Mouse (Mus musculus): ENCODE results near the gene Entpd1. TPM values are rescaled to one million over a fixed set of nuclear protein-coding genes. Genes with fewer than 3 reads are reported as not detected.

Gene Entpd1
- polyA plus RNA-seq, 1 experiment from 2014 or later = 17.6 TPM

DNA sequence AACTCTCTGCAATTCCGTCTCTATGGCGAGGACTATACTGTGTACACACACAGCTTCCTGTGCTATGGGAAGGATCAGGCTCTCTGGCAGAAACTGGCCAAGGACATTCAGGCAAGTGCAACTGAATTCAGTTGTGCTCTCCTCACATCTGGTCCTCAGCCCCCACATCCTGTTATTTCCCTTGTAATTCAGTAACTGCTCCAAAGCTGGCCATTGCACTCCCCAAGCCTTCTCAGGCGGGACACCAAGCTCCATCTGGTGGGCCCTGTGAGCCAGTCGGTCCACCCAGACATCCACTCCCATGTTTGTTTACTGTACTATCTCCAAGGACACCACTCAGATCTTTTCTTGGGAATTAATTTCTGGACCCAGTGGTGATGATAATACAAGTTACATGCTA lies 114.0 kb downstream of the Entpd1 start:
- peak; percentile 25; the same call in 1 of the 2 replicates for ATAC-seq (ENCODE audit: insufficient number of reproducible peaks, low FRiP score, low TSS enrichment, low read depth)
- H3K4me3 ChIP-seq (replicated peaks) = no peak overlapping the region
- no peaks in the 10 kb centered on the region for H3K36me3 ChIP-seq
- H3K9me3 ChIP-seq (replicated peaks) = no peaks in the 10 kb centered on the region
- H3K27me3 ChIP-seq = no peaks in the 10 kb centered on the region
- peaks cover 12% of the 10 kb centered on the region for H3K4me1 ChIP-seq
- peak overlapping the region; percentile 63; the same call in 1 of the 2 replicates for H3K27ac ChIP-seq (replicated peaks)
- H3K4me2 ChIP-seq (replicated peaks) = no peak overlapping the region
- WGBS = 46% methylated on average over 4 of the region's 4 CpGs
- H3K9ac ChIP-seq = no peak overlapping the region

DNA sequence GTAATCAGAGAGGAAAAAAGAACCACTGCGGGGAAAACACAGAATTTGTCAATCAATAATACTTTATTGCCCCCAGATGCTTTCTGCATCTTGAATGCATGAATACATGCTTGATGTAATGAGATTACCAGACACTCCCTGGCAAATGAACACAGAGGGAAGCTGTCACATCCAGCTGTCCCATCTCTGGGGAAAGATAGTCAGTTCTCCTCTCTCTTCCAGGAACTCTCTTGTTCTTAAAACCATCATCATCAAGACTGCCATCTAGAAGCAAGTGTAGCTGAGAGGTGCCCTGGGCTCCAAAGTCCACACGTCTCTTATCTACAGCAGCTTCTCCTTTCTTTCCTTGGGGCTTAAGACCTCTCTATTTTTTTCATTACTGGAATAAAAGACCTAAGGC lies 114.4 kb downstream of the Entpd1 start:
- Histone ChIP-seq H3K4me1 (peaks cover 12% of the 10 kb centered on the region), H3K9ac (no peak overlapping the region), H3K36me3 (no peaks in the 10 kb centered on the region), H3K27me3 (no peaks in the 10 kb centered on the region), H3K9me3 (replicated peaks) (no peaks in the 10 kb centered on the region), H3K4me2 (replicated peaks) (no peak overlapping the region), H3K4me3 (replicated peaks) (no peak overlapping the region), H3K27ac (replicated peaks) (peak overlapping the region; percentile 4; the same call in 1 of the 2 replicates)
- ATAC-seq (ENCODE audit: insufficient number of reproducible peaks, low FRiP score, low TSS enrichment, low read depth) = no peak
- WGBS = 38% methylated on average over 2 of the region's 2 CpGs

DNA sequence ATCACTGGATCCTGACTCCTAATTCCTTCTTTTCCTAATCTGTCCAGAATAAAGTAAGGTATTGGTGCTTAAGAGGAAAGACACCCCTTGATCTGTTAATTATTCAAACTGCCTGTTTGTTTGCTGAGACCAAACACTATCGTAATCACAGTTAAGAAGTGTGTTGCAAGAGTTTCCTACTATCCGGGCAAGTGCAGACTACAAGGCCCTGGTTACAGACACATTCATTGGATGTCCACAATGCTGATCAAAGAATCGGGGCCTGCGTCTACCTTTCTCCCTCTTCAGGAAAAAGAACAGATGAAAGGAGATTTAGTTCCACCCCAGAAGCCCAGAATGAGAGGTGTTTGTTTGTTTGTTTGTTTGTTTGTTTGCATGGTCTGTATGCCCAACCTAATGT lies 116.0 kb downstream of the Entpd1 start:
- no peak overlapping the region for H3K9ac ChIP-seq
- WGBS = 77% methylated on average over 4 of the region's 4 CpGs
- peaks cover 12% of the 10 kb centered on the region for H3K4me1 ChIP-seq
- H3K9me3 ChIP-seq (replicated peaks) = no peaks in the 10 kb centered on the region
- no peak overlapping the region for H3K4me2 ChIP-seq (replicated peaks)
- no peaks in the 10 kb centered on the region for H3K36me3 ChIP-seq
- H3K27ac ChIP-seq (replicated peaks) = peak overlapping the region; percentile 56
- H3K27me3 ChIP-seq = no peaks in the 10 kb centered on the region
- ATAC-seq (ENCODE audit: insufficient number of reproducible peaks, low FRiP score, low TSS enrichment, low read depth) = no peak
- H3K4me3 ChIP-seq (replicated peaks) = no peak overlapping the region

DNA sequence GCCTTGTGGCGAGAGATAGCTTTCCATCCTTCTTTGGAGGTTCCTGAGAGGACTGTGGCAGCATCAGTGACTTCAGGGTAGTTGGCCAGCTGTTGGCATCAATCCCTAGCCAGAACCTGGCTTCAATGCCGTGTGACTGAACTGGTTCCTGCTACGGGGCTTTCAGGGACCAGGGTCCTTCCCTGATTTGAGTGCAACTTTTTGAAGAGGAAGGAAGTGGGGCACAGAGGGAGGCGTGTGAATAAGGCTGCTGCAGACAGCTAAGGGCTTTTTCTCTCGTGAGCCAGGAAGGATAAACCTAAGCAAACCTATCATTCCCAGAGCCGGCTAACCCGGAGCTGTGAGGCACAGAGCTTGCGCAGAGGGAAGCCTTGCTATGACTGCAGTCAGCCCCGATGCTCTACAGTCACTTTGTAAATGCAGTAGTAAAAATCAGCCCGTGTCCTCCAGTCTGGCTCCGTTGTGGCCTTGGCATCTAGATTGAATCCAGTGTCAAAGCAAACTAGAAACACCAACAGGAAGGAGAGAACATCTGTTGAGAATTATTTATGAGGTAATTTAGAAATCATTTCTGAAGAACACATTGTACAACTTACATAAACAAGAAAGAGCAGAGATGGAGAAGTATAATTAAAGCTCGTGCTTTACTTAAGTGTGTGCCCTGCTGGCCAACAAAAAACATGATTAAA lies 116.7 kb downstream of the Entpd1 start:
- H3K9me3 ChIP-seq (replicated peaks) = no peaks in the 10 kb centered on the region
- H3K27me3 ChIP-seq = no peaks in the 10 kb centered on the region
- no peak overlapping the region for H3K4me3 ChIP-seq (replicated peaks)
- WGBS = 34% methylated on average over 12 of the region's 12 CpGs
- H3K36me3 ChIP-seq = no peaks in the 10 kb centered on the region
- peaks cover 12% of the 10 kb centered on the region for H3K4me1 ChIP-seq
- ATAC-seq (ENCODE audit: insufficient number of reproducible peaks, low FRiP score, low TSS enrichment, low read depth) = no peak
- H3K9ac ChIP-seq = no peak overlapping the region
- no peak overlapping the region for H3K4me2 ChIP-seq (replicated peaks)
- peak overlapping the region; percentile 56 for H3K27ac ChIP-seq (replicated peaks)

- Histone ChIP-seq H3K27ac (replicated peaks) (no peak overlapping the region), H3K4me3 (replicated peaks) (no peak overlapping the region), H3K4me1 (peaks cover 12% of the 10 kb centered on the region), H3K9me3 (replicated peaks) (no peaks in the 10 kb centered on the region), H3K36me3 (no peaks in the 10 kb centered on the region), H3K4me2 (replicated peaks) (no peak overlapping the region), H3K27me3 (no peaks in the 10 kb centered on the region), H3K9ac (no peak overlapping the region)
- ATAC-seq (ENCODE audit: insufficient number of reproducible peaks, low FRiP score, low TSS enrichment, low read depth) = no peak
- WGBS = 55% methylated on average over 10 of the region's 10 CpGs
Measured at GRCm38 (mm10) chr19:40733409-40733808, 121.2 kb downstream of the Entpd1 start.

GRCm38 (mm10) chr19:40733849-40734248 lies 121.7 kb downstream of the Entpd1 start:
- WGBS = 60% methylated on average over 4 of the region's 4 CpGs

GRCm38 (mm10) chr19:40736680-40737512 lies 124.7 kb downstream of the Entpd1 start:
- peak overlapping the region; percentile 40 for H3K4me2 ChIP-seq (replicated peaks)
- peak; percentile 76; the same call in 1 of the 2 replicates for ATAC-seq (ENCODE audit: insufficient number of reproducible peaks, low FRiP score, low TSS enrichment, low read depth)
- WGBS = 26% methylated on average over 17 of the region's 17 CpGs
- H3K27ac ChIP-seq (replicated peaks) = no peak overlapping the region
- H3K9ac ChIP-seq = no peak overlapping the region
- H3K9me3 ChIP-seq (replicated peaks) = no peaks in the 10 kb centered on the region
- H3K4me3 ChIP-seq (replicated peaks) = peak overlapping the region; percentile 25
- no peaks in the 10 kb centered on the region for H3K27me3 ChIP-seq
- H3K4me1 ChIP-seq = peaks cover 6% of the 10 kb centered on the region; the same call in 1 of the 2 replicates
- H3K36me3 ChIP-seq = no peaks in the 10 kb centered on the region

More at GRCm38 (mm10) chr19:40733849-40734248, 121.7 kb downstream of the Entpd1 start:
- Histone ChIP-seq H3K4me3 (replicated peaks) (no peak overlapping the region), H3K9ac (no peak overlapping the region), H3K36me3 (no peaks in the 10 kb centered on the region), H3K4me2 (replicated peaks) (no peak overlapping the region), H3K9me3 (replicated peaks) (no peaks in the 10 kb centered on the region), H3K27ac (replicated peaks) (no peak overlapping the region), H3K27me3 (no peaks in the 10 kb centered on the region), H3K4me1 (peaks cover 8% of the 10 kb centered on the region)
- no peak for ATAC-seq (ENCODE audit: insufficient number of reproducible peaks, low FRiP score, low TSS enrichment, low read depth)

- no peaks in the 10 kb centered on the region for H3K27me3 ChIP-seq
- H3K4me2 ChIP-seq (replicated peaks) = peak overlapping the region; percentile 40; the same call in 1 of the 2 replicates
- no peaks in the 10 kb centered on the region for H3K9me3 ChIP-seq (replicated peaks)
- peaks cover 6% of the 10 kb centered on the region; the same call in 1 of the 2 replicates for H3K4me1 ChIP-seq
- ATAC-seq (ENCODE audit: insufficient number of reproducible peaks, low FRiP score, low TSS enrichment, low read depth) = no peak
- H3K36me3 ChIP-seq = no peaks in the 10 kb centered on the region
- no peak overlapping the region for H3K27ac ChIP-seq (replicated peaks)
- 83% methylated on average over 5 of the region's 5 CpGs for WGBS
- H3K9ac ChIP-seq = no peak overlapping the region
- peak overlapping the region; percentile 25; the same call in 1 of the 2 replicates for H3K4me3 ChIP-seq (replicated peaks)
Measured at GRCm38 (mm10) chr19:40737613-40738012, 125.4 kb downstream of the Entpd1 start.

DNA sequence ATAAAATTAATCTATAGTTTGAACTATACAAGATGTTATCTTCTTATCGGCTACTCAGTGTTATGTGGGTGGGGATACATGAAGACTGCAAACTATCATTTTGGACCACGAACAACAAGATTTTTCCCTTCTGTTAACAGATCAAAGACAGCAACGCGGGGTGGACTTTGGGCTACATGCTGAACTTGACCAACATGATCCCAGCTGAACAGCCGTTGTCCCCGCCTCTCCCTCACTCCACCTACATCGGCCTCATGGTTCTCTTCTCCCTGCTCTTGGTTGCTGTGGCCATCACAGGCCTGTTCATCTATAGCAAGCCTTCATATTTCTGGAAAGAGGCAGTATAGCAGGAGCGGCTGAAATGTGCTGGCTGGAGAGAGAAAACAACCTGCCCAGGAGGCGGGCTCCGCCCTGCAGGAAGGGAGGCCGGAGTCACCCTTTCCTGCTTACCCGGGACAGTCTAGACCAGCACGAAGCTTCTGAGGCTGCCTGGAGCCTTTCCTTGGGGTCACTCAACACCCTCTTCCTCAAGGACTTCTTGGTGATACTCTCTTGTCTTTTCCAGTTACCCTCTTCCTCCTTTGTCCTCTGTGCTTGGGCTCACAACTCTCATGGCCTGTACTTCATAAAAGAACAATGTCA lies 126.6 kb downstream of the Entpd1 start:
- no peak overlapping the region for H3K4me3 ChIP-seq (replicated peaks)

DNA sequence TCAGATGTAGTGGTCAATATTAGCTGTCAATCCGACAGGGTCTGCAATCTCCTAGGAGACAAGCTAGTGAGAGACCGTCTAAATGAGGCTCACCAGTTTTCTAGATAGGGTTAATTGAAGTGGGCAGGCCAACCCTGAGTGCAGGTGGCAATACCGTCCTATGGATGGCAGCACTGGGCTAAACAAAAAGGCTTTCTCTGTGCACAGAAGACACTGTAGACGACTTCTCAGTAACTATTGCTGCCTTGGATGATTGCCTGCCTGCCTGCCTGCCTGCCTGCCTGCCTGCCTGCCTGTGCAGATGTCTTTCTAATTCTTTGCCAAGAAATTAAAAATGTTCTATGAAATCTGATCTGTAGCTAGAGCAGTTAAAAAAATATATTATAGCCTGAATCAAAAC lies 134.4 kb downstream of the Entpd1 start:
- 52% methylated on average over 4 of the region's 4 CpGs for WGBS
- Histone ChIP-seq H3K4me1 (no peaks in the 10 kb centered on the region), H3K4me3 (replicated peaks) (no peak overlapping the region), H3K27ac (replicated peaks) (no peak overlapping the region), H3K9ac (no peak overlapping the region), H3K27me3 (no peaks in the 10 kb centered on the region), H3K36me3 (no peaks in the 10 kb centered on the region), H3K4me2 (replicated peaks) (no peak overlapping the region), H3K9me3 (replicated peaks) (no peaks in the 10 kb centered on the region)
- ATAC-seq (ENCODE audit: insufficient number of reproducible peaks, low FRiP score, low TSS enrichment, low read depth) = no peak

More for the DNA sequence above, 126.6 kb downstream of the Entpd1 start:
- no peaks in the 10 kb centered on the region for H3K27me3 ChIP-seq
- no peak overlapping the region for H3K27ac ChIP-seq (replicated peaks)
- WGBS = 82% methylated on average over 13 of the region's 13 CpGs
- no peak overlapping the region for H3K4me2 ChIP-seq (replicated peaks)
- no peaks in the 10 kb centered on the region for H3K36me3 ChIP-seq
- H3K4me1 ChIP-seq = peaks cover 6% of the 10 kb centered on the region; the same call in 1 of the 2 replicates
- no peak overlapping the region for H3K9ac ChIP-seq
- no peak for ATAC-seq (ENCODE audit: insufficient number of reproducible peaks, low FRiP score, low TSS enrichment, low read depth)
- H3K9me3 ChIP-seq (replicated peaks) = no peaks in the 10 kb centered on the region

DNA sequence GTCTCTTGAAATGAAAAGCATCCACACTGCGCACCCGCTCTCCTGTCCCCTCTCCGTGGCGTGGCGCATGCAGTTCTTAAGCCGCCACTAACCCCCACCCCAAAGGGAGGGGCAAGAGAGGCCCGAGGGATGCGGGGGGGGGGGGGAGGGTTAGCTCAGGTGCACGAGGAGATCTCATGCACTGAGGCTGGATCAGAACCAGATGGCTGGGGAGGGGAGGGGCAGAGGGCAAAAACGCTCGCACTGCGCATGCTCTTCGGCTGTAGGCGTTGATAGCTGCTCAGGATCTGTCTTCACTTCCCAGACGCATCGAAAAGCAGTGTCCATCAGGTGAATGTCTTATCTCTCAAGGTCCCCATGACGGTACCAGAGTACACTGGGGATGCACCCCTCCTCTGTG lies 136.4 kb downstream of the Entpd1 start, which contains the start of gene Cc2d2b:
Gene Cc2d2b (plus strand): TSS at position 195 of the 400 bp plus-strand sequence.
- H3K9ac ChIP-seq = no peak within 1 kb of the TSS
- 0 out of 2 replicates have a peak within 1 kb of the TSS, but pooled peaks have one; percentile 12 for H3K4me3 ChIP-seq (replicated peaks)
- peak within 1 kb of the TSS; percentile 24; the same call in 1 of the 2 replicates for H3K4me2 ChIP-seq (replicated peaks)
- no peaks in the 10 kb centered on the region for H3K4me1 ChIP-seq
- H3K36me3 ChIP-seq = no peaks in the 10 kb centered on the region
- H3K9me3 ChIP-seq (replicated peaks) = no peaks in the 10 kb centered on the region
- H3K27ac ChIP-seq (replicated peaks) = no peak within 1 kb of the TSS
- no peak for ATAC-seq (ENCODE audit: insufficient number of reproducible peaks, low FRiP score, low TSS enrichment, low read depth)
- H3K27me3 ChIP-seq = no peaks in the 10 kb centered on the region
- 56% methylated on average over 17 of the region's 17 CpGs for WGBS
